Comparison of ENCODE assay signal across 8 mouse cellular contexts in the genomic region with DNA sequence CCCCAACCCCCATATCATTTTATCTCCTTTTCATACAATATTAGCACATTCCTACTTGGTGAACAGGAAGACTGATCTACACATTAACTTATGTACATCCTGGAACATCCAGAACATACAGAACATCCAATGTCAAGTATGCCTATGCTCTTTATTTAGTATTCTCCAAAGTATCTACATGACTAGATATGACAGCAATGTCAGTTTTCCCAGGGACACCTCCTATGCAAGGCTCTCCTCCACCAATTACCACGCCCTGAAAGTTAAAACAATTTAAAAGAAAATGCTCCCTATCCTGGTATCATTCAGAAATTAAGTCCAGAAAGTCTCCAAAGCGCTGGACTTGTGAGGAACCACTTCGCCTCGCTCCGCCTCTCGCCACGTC. TPM values are rescaled to one million over a fixed set of nuclear protein-coding genes. Genes with fewer than 3 reads are reported as not detected.
DNase-seq lines count a peak whose midpoint lies in the region; ATAC-seq lines count a peak whose summit lies in the region.

No protein-coding gene starts in this region.

- H3K36me3 ChIP-seq in kidney, embryonic 16.5 days (ENCODE audit: insufficient read depth, low read length), result peaks cover 9% of the 10 kb centered on the region; the same call in 1 of the 2 replicates
- peaks cover 19% of the 10 kb centered on the region for H3K36me3 ChIP-seq in forebrain, embryonic 10.5 days (replicated peaks)
- H3K36me3 ChIP-seq in limb, embryonic 10.5 days, result peaks cover 11% of the 10 kb centered on the region
- no peaks in the 10 kb centered on the region for H3K36me3 ChIP-seq in neural tube, embryonic 12.5 days

- H3K4me2 ChIP-seq in kidney, embryonic 16.5 days (replicated peaks; ENCODE audit: low read depth, low read length), result peak overlapping the region; percentile 89
- peak overlapping the region; percentile 78 for H3K4me2 ChIP-seq in neural tube, embryonic 12.5 days (replicated peaks)

- peaks cover 14% of the 10 kb centered on the region; the same call in 1 of the 2 replicates for H3K4me1 ChIP-seq in kidney, embryonic 16.5 days (ENCODE audit: insufficient read depth, low read length)
- peaks cover 17% of the 10 kb centered on the region for H3K4me1 ChIP-seq in forebrain, embryonic 10.5 days
- H3K4me1 ChIP-seq in limb, embryonic 10.5 days, result peaks cover 15% of the 10 kb centered on the region
- H3K4me1 ChIP-seq in neural tube, embryonic 12.5 days, result peaks cover 11% of the 10 kb centered on the region; the same call in 1 of the 2 replicates

- H3K4me3 ChIP-seq in kidney, embryonic 16.5 days (ENCODE audit: low read length), result peak overlapping the region; percentile 82
- H3K4me3 ChIP-seq in forebrain, embryonic 10.5 days, result peak overlapping the region; percentile 83
- peak overlapping the region; percentile 88 for H3K4me3 ChIP-seq in limb, embryonic 10.5 days
- peak overlapping the region; percentile 77 for H3K4me3 ChIP-seq in neural tube, embryonic 12.5 days

- WGBS in kidney, embryonic 16.5 days, result 2% methylated on average over 7 of the region's 7 CpGs
- WGBS in forebrain, embryonic 10.5 days, result under 1% methylated on average over 7 of the region's 7 CpGs
- WGBS in limb, embryonic 10.5 days, result under 1% methylated on average over 7 of the region's 7 CpGs
- 2% methylated on average over 7 of the region's 7 CpGs for WGBS in neural tube, embryonic 12.5 days

- 0 out of 2 replicates have a peak overlapping the region, but pooled peaks have one; percentile 44 for H3K9ac ChIP-seq in kidney, embryonic 16.5 days (replicated peaks; ENCODE audit: low read length)
- H3K9ac ChIP-seq in neural tube, embryonic 12.5 days, result no peak overlapping the region

- 0 out of 2 replicates have a peak, but pooled peaks cover 11% of the 10 kb centered on the region for H3K9me3 ChIP-seq in kidney, embryonic 16.5 days (ENCODE audit: low read length)
- peaks cover 11% of the 10 kb centered on the region; the same call in 1 of the 2 replicates for H3K9me3 ChIP-seq in forebrain, embryonic 10.5 days
- H3K9me3 ChIP-seq in limb, embryonic 10.5 days (replicated peaks), result no peaks in the 10 kb centered on the region
- H3K9me3 ChIP-seq in neural tube, embryonic 12.5 days, result no peaks in the 10 kb centered on the region

- no peak for DNase-seq in kidney, adult 11 months
- DNase-seq in forebrain, embryonic 10.5 days (ENCODE audit: extremely low spot score, low spot score), result no peak
- DNase-seq in limb, embryonic 10.5 days (ENCODE audit: low spot score), result no peak
- no peak for DNase-seq in embryo, embryonic 10.5 days (ENCODE audit: low spot score)
- DNase-seq in cerebellum, postnatal 4 days (ENCODE audit: low spot score in 2 of 2), result no peak
- no peak for DNase-seq in right cerebral cortex, postnatal 10 days (ENCODE audit: low spot score in 2 of 2)

- no peak overlapping the region for H3K27ac ChIP-seq in kidney, embryonic 16.5 days (ENCODE audit: low read length)
- peak overlapping the region; percentile 90; the same call in 1 of the 2 replicates for H3K27ac ChIP-seq in forebrain, embryonic 10.5 days
- peak overlapping the region; percentile 92; the same call in 1 of the 2 replicates for H3K27ac ChIP-seq in limb, embryonic 10.5 days
- H3K27ac ChIP-seq in neural tube, embryonic 12.5 days, result no peak overlapping the region

- ATAC-seq in kidney, embryonic 16.5 days (ENCODE audit: low FRiP score, low TSS enrichment), result peak; percentile 29; the same call in 1 of the 2 replicates
- ATAC-seq in neural tube, embryonic 12.5 days (ENCODE audit: low FRiP score, low read depth), result peak; percentile 58

- no peaks in the 10 kb centered on the region for H3K27me3 ChIP-seq in kidney, embryonic 16.5 days (ENCODE audit: insufficient read depth, low read length)
- H3K27me3 ChIP-seq in forebrain, embryonic 10.5 days (ENCODE audit: poor library complexity, severe bottlenecking), result no peaks in the 10 kb centered on the region
- H3K27me3 ChIP-seq in limb, embryonic 10.5 days (ENCODE audit: low read depth, poor library complexity, severe bottlenecking), result no peaks in the 10 kb centered on the region
- no peaks in the 10 kb centered on the region for H3K27me3 ChIP-seq in neural tube, embryonic 12.5 days (replicated peaks)

RNA-seq across cellular contexts. Expression of a gene that starts 0.4 kb away (rescaled TPM):
- polyA plus RNA-seq in kidney, embryonic 16.5 days (2015; fragmentation: Nextera tagmentation; extraction: Ambion mirVana), result 42.0 and 43.2 TPM in 2 replicates
- 42.8 and 53.3 TPM in 2 replicates for polyA plus RNA-seq in forebrain, embryonic 10.5 days (2016; fragmentation: Nextera tagmentation; extraction: Ambion mirVana)
- 36.0 and 39.0 TPM in 2 replicates for polyA plus RNA-seq in limb, embryonic 10.5 days (2016; fragmentation: Nextera tagmentation; extraction: Ambion mirVana)
- polyA plus RNA-seq in neural tube, embryonic 12.5 days (2016; fragmentation: Nextera tagmentation; extraction: Ambion mirVana), result 30.7 TPM in 2 replicates

RNA-seq across cellular contexts. Expression of a gene that starts 28.2 kb away (rescaled TPM):
- polyA plus RNA-seq in kidney, embryonic 16.5 days (2015; fragmentation: Nextera tagmentation; extraction: Ambion mirVana), result 178 and 184 TPM in 2 replicates
- polyA plus RNA-seq in forebrain, embryonic 10.5 days (2016; fragmentation: Nextera tagmentation; extraction: Ambion mirVana), result 204 and 209 TPM in 2 replicates
- 201 and 210 TPM in 2 replicates for polyA plus RNA-seq in limb, embryonic 10.5 days (2016; fragmentation: Nextera tagmentation; extraction: Ambion mirVana)
- polyA plus RNA-seq in neural tube, embryonic 12.5 days (2016; fragmentation: Nextera tagmentation; extraction: Ambion mirVana), result 194 and 198 TPM in 2 replicates

Comparison
In these comparisons a context has a peak if more than half of its experiments do, and no peak if none do; other contexts are left out.
1. H3K27ac ChIP-seq: peak in forebrain, embryonic 10.5 days (single experiment) and limb, embryonic 10.5 days (single experiment); none in kidney, embryonic 16.5 days (single experiment) and neural tube, embryonic 12.5 days (single experiment).
2. Peak in every context shown above with its lines, with median percentiles within 50 percentile points of each other: H3K4me3 ChIP-seq.